Mouse (Mus musculus) adrenal gland, adult 8-10 months (tissue): ENCODE data around the gene Nxpe3. TPM values are rescaled to one million over a fixed set of nuclear protein-coding genes. Genes with fewer than 3 reads are reported as not detected.
A peak's percentile ranks its signal among the peaks of the same experiment; 100 is the strongest.
"Not testable (repeated sequence)": the region's sequence is repeated elsewhere in the genome, so short reads cannot be mapped to it uniquely, and the experiment has no call there.

Source experiments
- DNase-seq: peaks from one replicate; pipeline ENCODE4 v3.0.0; 2022
- total RNA-seq, 4 experiments: library from RNA; stranded (reverse); gene quantifications; 2 replicates each; pipeline ENCODE4 v1.2.4; 2022

The Nxpe3 gene
- total RNA-seq, 4 experiments from 2014 or later: 2.0 to 3.4 (median 2.7) TPM

DNA sequence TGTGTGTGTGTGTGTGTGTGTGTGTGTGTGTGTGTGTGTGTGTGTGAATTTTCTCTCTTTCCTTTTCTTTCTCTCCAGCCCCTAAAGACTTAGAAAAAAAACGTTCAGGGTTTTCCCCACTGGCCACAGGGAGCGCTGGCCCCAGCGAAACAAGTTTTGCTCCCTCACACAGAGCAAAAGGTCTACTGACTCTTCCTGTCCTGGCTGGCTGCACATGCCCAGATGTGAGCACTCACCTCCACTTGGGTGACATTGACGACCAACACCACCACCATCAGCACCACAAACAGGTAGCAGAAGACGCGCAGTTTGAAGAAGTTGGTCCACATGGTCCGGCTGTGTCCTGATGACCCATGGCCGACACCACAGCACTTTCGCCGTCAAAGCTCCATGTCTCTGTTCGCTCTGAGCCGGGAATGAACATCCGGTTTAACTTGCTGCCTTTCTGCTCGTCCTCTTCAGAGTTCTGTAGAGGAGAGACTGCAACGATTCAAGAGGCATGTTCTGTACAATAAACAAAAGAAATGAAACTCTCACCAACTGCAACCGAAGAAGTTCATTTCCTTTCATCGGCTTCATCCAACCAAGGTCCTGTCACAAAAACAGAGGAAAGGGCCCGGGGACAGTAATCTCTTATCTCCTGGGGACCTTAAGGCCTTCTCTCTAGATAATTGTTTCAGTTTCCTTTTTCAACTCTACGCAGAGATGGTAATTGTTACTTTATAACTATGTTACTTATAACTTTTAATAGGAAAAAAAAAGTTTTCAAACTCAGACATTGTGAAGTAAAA lies 4.5 kb downstream of the Nxpe3 start:
- no peak for DNase-seq

- no peak for DNase-seq
These were observed 5.6 kb downstream of the Nxpe3 start for GRCm38 (mm10) chr16:55889451-55889850.

DNA sequence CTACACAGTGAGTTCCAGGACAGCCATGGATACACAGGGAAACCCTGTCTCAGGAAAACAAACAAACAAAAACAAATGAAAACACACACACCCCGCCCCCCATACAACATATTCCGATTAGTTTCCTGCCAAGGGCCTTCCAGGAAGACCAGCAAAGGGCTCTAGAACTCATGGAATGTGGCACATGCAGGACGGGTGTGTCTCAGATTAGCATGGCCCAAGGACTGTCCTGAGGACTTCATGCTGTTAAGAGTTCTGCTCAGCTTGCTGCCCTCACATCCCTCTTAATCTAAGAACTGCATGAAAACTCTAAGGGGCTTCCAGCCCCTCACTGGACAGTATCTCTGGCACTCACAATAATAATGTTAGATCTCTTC lies 6.5 kb downstream of the Nxpe3 start:
- no peak for DNase-seq

DNA sequence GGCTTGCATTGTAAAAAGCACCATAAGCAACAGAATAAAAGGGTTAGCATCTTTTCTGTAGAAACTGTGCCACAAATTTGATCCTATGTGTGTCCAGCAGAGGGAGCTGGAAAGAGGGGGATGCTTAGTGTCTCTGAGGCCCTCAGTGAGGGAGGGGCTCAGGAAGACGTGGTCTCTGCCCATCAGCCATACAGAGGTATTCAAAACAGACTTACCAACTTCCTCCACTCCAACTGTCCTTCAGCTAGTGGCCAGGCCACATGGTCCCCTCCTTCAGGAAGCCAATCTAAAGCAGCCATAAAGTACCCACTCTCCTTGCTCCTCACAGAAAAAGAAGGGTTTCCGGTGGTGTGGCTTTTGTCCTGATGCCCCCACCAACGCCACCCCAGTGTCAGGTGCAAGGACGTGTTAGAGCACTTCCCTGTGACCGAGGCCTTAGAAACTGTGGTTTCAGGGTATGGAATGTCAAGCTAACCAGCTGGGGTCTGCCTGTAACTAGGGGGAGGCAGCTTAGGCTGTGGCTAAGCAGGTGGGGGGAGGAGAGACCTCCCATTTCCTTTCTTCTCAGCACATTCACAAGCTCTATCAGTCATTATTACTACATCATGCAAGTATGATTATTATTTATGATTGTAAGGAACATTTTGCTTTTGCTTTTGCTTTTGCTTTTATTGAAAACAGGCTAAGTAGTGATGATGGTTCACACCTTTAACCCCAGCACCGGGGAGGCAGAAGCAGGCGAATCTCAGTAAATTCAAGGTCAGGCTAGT lies 7.1 kb downstream of the Nxpe3 start:
- no peak for DNase-seq

GRCm38 (mm10) chr16:55884246-55884645 lies 10.8 kb downstream of the Nxpe3 start:
- DNase-seq: no peak

DNA sequence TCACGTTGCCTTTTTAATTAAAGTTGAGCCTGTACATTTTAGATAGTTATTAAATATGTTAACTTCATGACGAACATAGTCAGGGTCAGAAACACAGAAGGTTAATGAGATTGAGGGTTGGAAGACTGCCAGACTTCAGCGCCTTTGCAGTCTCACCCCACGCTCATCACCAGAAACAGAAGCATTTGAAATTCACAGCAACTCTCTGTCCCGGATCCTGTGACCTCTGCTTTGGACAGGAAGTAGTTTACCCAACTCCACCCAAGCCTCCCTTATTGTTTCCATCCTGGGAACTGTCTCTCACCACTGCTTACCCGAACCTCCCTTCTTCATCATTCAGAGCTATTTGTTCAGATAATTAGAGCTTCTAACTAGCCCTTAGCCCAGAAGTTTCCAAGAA lies 19.1 kb downstream of the Nxpe3 start:
- no peak for DNase-seq

GRCm38 (mm10) chr16:55863832-55864231 lies 31.3 kb downstream of the Nxpe3 start:
- no peak for DNase-seq

DNA sequence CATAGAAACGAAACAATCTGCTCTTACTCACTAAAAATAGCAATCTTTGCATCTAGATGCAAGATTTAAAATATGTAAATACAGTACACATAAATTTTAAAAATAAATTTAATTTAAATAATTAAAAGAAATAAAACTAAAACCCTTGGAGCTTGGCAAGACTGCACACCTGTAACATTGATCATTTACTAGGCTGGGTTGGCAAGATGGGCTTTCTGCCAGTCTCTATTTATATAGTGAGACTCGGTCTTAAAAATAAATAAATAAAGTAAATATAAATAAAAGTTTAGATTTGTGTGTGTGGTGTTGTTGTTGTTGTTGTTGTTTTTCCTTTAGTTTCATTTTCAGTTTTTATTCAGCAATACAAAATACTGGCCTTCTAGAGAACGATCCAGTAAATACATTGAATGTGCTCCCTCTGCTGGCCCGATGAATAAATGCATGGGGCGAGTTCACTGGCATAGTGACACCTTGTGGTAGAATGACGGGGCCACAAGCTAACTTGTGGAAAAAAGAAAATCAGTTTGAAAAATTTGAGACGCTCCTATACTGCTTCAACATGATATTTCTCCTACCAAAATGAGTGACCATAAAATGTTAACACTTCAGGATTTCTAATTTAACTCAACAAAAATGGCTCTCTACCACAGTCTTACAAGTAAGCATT lies 31.8 kb downstream of the Nxpe3 start:
- DNase-seq: peak; percentile 50

DNA sequence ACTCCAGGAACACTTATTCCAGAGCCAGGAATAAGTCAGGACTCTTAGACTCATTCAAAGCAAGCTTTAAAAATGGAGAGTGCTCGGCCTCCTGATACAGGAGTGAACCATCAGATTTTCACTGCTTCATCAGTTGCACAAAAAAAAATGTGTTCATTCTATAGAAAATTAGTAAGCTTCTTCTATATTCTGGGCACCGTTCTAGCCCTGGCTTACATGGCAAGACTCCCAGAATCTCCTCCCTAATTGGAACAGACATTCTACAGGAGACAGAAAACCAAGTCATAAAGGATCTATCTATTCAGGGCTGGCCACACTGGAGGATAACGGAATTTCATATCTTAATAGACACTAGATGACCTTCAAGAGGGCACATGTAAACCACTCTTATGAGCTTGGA lies 34.0 kb downstream of the Nxpe3 start:
- no peak for DNase-seq

DNA sequence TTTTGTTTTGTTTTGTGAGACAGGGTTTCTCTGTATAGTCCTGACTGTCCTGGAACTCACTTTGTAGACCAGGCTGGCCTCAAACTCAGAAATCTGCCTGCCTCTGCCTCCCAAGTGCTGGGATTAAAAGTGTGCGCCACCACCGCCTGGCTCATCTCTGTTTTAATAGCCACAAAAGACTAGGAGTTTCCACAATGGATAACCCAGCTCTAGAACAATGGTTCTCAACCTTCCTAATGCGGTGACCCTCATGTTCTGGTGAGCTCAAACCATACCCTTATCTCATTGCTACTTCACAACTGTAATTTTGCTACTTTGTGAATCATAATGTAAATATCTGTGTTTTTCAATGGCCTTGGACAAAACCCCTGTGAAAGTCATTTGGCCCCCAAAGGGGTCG lies 35.7 kb downstream of the Nxpe3 start:
- not testable (repeated sequence) for DNase-seq

DNA sequence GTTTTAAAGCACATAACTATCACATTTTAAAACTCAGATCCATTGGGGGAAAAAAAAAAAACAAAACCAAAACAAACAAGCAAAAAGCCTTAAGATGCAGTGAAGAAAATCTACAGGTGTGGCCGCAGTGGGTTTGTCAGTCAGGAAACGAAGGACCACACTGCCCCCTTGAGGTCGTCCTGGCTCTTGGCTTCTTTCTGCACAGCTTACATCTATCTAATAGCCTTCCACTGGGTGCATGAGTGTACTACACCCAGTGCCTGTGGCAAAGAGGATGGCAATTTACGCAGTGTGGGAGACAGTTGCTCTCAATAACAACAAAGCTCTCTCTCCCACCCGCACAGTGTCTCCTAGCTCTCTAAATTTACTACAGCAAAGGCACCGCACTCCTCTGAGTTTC lies 36.6 kb downstream of the Nxpe3 start:
- DNase-seq: peak; percentile 35

DNA sequence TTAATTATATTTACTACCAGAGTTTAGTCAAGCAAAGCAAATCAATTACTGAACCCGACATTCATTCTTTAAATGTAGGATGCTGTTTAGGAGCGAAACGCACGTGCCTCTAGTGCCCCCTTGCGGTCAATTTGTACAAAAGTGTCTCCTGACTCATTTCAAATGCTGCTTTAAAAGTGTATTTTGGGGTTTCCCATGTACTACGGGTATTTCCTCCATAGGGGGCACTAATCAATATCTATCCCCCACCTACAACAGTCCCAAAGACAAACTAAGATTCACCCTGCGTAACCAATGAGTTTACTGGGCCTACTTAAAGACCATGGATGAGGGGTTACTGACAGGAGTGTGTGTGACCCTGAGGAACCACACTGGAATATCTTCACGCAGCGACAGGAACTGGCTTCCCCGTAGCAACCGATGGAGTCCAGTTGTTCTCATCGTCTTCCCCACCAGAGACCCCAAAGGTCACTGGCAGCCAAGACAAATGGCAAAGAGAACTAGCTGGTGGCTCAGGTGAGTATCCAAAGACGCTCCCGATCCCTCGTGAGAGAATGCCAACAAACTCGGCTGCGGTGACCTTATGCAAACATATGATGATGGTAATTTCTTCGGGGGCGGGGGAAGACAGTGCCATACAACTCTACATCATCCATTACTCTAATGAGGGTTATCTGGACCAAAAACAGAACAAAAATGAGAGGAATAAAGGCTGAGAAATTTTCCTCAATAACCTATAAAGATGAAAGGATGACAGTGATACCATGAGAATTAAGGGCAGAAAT lies 42.0 kb downstream of the Nxpe3 start:
- peak; percentile 35 for DNase-seq

- no peak for DNase-seq
These were observed 42.6 kb downstream of the Nxpe3 start for GRCm38 (mm10) chr16:55852515-55852914.

DNA sequence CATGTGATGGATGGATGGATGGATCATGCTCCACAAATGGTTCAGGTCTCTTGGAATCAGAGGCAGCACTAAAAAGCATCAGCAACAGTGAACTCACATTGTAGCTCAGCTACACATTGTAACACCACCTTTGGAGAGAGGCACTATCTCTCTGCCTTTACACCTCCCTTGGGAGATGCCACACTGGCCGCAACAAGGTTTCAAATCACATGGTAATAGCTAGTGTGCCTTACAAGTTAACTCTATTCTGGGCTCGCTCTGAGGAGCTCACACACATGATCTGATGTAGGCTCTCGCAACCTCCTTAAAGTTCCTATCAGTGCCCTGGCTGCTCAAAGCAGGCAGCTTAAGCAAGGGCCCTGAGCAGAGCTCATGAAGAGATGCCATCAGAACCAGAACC lies 44.6 kb downstream of the Nxpe3 start:
- DNase-seq: no peak

DNA sequence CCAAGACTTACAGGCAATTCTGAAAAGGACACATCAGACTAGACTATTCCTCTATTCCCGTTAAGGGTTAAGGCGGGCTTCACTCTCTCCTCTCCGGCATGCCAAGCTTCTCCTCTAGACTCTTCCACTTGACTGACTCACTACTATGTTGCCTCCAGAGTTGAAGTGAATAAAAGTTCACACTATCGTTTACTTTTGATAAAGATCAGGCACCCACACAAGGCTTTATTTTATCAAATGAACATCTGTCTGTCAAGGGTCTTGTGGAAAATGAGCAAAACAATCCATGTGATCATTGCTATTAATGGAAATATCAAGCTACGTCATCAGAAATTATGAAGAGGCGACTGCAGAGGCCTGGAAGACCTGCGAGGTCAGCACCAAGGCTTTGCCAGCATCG lies 47.4 kb downstream of the Nxpe3 start:
- DNase-seq: no peak

GRCm38 (mm10) chr16:55844847-55845246 lies 50.2 kb downstream of the Nxpe3 start:
- no peak for DNase-seq

DNA sequence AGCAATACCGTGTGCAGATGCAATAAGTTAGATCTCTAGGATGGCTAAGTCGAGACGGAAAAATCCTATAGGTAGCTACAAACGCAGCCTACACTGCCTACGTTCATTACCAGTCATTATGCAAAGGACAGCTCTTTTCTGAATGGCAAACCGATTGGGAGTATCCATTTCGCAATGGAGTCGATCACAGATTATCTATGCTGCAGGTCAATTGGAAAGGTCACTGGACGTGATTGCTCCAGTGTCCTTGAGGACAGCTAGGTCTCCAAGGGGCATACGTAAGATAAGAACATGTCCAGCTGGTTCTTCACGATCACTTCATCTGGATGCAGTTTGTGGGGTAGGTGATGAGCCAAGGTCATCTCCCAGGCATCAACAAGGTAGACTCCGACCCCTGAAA lies 51.2 kb downstream of the Nxpe3 start:
- no peak for DNase-seq

DNA sequence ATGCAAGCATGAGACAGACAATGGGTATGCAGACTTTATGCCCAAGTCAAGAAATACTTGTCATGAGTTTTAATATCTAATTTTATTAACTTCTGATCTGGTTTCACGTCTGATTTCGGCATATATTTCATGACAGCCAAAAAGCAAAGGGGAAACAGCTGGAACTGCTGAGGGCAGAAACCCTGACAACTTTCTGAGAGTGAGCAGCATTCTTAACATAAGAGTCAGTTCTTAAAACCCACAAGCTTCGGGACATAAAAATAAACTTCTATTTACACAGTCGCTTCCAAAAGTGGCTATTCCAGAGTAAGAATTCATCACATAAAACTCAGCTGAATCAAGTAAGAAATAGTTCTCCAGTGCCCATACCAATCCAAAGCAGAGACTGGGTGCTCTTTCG lies 52.0 kb downstream of the Nxpe3 start:
- DNase-seq: no peak

GRCm38 (mm10) chr16:55841506-55841905 lies 53.6 kb downstream of the Nxpe3 start:
- no peak for DNase-seq

DNA sequence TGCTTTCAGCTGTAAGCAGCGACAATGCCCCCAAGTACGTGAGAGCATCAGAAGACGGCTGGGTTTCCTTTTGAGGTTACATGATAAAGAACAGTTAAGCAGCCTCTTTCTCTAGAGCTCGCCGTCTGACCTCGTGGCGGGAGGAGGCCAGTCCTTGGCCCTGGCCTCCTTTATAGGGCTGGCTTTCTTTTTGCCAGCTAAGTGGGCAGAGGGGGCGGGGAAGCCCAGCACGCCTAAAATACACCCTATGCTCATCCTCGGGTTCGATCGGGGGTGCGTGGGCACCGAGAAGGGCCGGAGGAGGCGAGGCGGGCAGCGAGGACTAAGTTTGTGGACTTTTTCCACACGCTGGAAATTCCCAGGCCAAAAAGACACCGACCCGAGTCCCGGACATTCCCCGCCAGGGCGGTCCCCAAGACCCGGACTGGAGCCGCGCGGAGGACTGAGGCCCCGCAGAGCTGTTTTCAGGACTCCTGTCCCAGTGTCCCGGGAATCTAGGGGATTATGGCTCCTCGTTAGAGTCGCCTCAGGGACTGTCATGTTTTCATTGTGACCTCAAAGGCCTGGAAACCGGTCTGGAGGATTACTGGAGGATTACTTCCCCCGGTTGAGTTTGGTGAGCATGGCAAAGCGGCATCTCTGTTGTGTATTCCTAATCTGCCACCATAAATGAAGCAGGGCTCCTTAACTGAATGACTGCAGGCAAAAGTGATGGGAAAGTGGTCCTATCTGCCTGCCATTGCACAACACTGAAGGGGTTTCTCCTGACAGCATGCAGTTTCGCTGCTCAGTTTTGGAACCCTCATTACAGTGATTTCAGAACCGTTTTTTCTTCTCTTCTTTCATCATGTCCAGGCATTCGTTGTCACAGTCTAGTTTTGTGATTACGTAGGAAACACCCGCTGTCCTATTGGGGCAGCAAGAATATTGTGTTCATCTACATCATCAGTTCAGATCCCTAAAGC lies 56.3 kb downstream of the Nxpe3 start, which contains the start of gene Nfkbiz:
TSS of gene Nfkbiz (minus strand) at position 390 of the 965 bp plus-strand sequence.
- DNase-seq: peak; percentile 80

DNA sequence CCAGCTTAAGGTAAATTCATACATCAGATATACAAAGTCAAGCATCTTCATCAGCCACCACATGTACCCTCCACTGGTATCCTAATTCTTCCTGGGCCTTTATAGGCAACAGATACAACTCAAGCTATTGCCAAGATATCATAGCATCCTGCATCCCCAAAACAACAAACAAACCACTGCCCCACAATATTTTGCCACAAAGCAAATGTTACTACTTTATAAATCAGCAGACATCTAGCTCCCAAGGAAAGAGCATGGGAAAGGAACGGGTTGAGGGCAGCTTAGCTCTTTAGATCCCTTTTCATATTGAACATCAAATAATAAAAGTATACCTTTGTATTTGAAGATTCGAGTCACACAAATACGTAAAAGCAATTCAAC lies 57.0 kb downstream of the Nxpe3 start:
- no peak for DNase-seq
